Mouse (Mus musculus) heart, embryonic 12.5 days (tissue): ENCODE measurements at regions not wholly inside any gene's neighbourhood (a gene's known extent, or its start where the extent isn't known, plus 50 kb on each side); places are given as distances from the start of the nearest gene placed in this dataset.

Experiments
- ATAC-seq: fragments of 200-750 bp; cut with Nextera tagmentation; 2 replicates; pipeline ENCODE4 v1.8.0; 2017; ENCODE audit warnings: moderate TSS enrichment, moderate library complexity; ENCODE audit not compliant: insufficient number of reproducible peaks, low FRiP score
- H3K27ac ChIP-seq: fragments of 300-500 bp; sonication (generic); 2 replicates; pipeline ENCODE4 v1.5.1; 2016; ENCODE audit warnings: mild to moderate bottlenecking, moderate library complexity; ENCODE audit not compliant: poor library complexity, severe bottlenecking
- H3K27me3 ChIP-seq: fragments of 300-500 bp; sonication (generic); replicated peaks from 2 replicates; pipeline ENCODE4 v1.6.1; 2016; ENCODE audit warnings: mild to moderate bottlenecking, moderate library complexity
- H3K36me3 ChIP-seq: fragments of 300-500 bp; sonication (generic); 2 replicates; pipeline ENCODE4 v1.6.1; 2016; ENCODE audit warnings: mild to moderate bottlenecking, moderate library complexity
- H3K4me1 ChIP-seq: fragments of 300-500 bp; sonication (generic); replicated peaks from 2 replicates; pipeline ENCODE4 v1.6.1; 2016; ENCODE audit warnings: mild to moderate bottlenecking
- H3K4me2 ChIP-seq: fragments of 300-500 bp; sonication (generic); 2 replicates; pipeline ENCODE4 v1.6.1; 2016; ENCODE audit warnings: mild to moderate bottlenecking, moderate library complexity
- H3K4me3 ChIP-seq: fragments of 300-500 bp; sonication (generic); 2 replicates; pipeline ENCODE4 v1.5.1; 2016; ENCODE audit warnings: mild to moderate bottlenecking
- H3K9ac ChIP-seq: fragments of 300-500 bp; sonication (generic); 2 replicates; pipeline ENCODE4 v1.6.1; 2016; ENCODE audit warnings: mild to moderate bottlenecking, moderate library complexity
- H3K9me3 ChIP-seq: fragments of 300-500 bp; sonication (generic); replicated peaks from 2 replicates; pipeline ENCODE4 v1.6.1; 2016; ENCODE audit warnings: mild to moderate bottlenecking, moderate library complexity
- WGBS: fragments of 180-500 bp; shearing (Covaris S2); methylation state at CpG from one replicate; pipeline ENCODE4 v1.1.7; 2016; 5-methylcytosine and 5-hydroxymethylcytosine counted together

DNA sequence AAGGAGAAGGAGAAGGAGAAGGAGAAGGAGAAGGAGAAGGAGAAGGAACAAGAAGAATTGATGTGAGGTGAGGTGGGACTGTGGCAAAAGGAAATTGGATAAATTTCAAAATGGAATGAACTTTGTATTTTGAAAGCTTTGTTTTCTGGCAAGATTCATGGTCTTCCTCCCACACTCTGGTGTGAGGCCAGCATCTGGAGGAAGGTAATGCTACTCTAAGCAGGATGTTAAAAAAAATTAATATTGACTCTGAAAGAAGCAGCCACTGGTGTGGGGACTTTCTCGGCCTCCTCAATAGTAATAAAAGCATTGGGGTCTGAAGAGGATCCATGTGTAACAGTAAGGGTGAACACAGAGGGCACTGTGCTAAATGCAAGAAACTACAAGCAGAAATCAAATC, 59.4 kb upstream of the Cyp1b1 start:
- Histone ChIP-seq H3K27ac (no peak overlapping the region), H3K4me1 (no peaks in the 10 kb centered on the region), H3K27me3 (no peaks in the 10 kb centered on the region), H3K9ac (no peak overlapping the region), H3K4me3 (no peak overlapping the region), H3K9me3 (no peaks in the 10 kb centered on the region), H3K36me3 (no peaks in the 10 kb centered on the region), H3K4me2 (no peak overlapping the region)
- 83% methylated on average over 1 of the region's 1 CpGs for WGBS
- no peak for ATAC-seq

DNA sequence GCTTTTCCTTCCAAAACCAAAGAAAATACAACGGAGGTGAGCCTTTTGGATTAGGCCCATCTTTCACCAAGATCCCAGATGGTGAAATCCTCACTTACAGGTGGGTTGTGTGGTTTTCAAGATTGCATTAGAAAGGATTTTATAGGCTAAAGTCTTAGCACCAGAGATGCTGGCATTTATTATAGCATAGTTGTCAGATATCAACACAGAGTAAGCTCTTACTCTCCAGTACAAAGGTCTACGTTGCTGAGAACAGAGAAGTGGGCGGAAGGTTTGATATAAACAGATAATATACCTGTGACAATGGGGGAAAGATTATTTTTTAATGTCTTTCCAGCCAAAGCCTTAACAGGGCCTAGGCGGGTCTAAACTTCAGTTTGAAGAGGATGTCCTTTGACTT, 57.4 kb upstream of the Cyp1b1 start:
- Histone ChIP-seq H3K4me3 (no peak overlapping the region), H3K9me3 (no peaks in the 10 kb centered on the region), H3K4me1 (no peaks in the 10 kb centered on the region), H3K27ac (no peak overlapping the region), H3K9ac (no peak overlapping the region), H3K36me3 (no peaks in the 10 kb centered on the region), H3K4me2 (no peak overlapping the region), H3K27me3 (no peaks in the 10 kb centered on the region)
- ATAC-seq = no peak
- WGBS = 73% methylated on average over 4 of the region's 4 CpGs

DNA sequence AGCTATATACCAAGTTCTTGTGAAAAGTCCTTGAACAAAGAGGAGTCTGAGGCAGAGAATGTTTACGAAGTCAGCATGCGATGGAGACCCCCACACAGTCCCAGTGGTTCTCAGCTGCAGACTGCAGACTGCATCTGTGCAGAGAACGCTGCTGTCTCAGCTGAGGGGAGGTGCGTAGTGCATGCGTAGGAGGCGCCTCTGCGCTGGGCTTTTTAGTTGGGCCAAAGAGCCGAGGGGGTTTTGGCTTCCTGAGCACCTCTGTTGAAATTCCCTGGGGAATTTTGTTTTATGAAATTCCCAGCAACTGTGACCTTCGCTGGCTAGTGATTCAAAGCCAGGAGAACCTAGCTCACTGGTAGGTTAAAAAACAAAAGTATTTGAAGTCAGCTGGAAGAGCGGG, 56.9 kb upstream of the Cyp1b1 start:
- Histone ChIP-seq H3K36me3 (no peaks in the 10 kb centered on the region), H3K27me3 (no peaks in the 10 kb centered on the region), H3K4me1 (no peaks in the 10 kb centered on the region), H3K27ac (no peak overlapping the region), H3K4me2 (peak overlapping the region; percentile 22; the same call in 1 of the 2 replicates), H3K4me3 (no peak overlapping the region), H3K9ac (no peak overlapping the region), H3K9me3 (no peaks in the 10 kb centered on the region)
- no peak for ATAC-seq
- 45% methylated on average over 10 of the region's 10 CpGs for WGBS

DNA sequence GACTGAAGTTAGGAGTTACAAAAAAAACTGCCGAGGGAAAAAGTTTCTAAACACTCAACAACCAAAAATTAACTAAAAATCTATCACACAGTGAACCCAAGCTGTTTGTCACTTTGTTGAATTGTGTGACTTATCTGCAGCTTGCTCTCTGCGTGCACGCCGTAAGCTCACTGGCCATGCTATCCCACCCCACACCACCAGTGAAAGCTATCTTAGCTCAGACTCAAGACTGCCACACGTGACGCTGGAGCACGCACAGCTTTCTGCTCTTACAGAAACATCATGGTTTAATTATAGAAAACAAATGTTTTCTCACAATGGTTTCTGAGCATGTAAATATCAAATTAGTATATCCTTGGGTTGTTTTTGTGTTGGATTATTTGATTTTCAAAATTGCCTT, 56.0 kb upstream of the Cyp1b1 start:
- H3K36me3 ChIP-seq = no peaks in the 10 kb centered on the region
- no peaks in the 10 kb centered on the region for H3K27me3 ChIP-seq
- no peak overlapping the region for H3K27ac ChIP-seq
- WGBS = 76% methylated on average over 7 of the region's 7 CpGs
- no peak overlapping the region for H3K4me3 ChIP-seq
- H3K9ac ChIP-seq = no peak overlapping the region
- no peak for ATAC-seq
- H3K4me1 ChIP-seq = no peaks in the 10 kb centered on the region
- no peak overlapping the region for H3K4me2 ChIP-seq
- no peaks in the 10 kb centered on the region for H3K9me3 ChIP-seq

DNA sequence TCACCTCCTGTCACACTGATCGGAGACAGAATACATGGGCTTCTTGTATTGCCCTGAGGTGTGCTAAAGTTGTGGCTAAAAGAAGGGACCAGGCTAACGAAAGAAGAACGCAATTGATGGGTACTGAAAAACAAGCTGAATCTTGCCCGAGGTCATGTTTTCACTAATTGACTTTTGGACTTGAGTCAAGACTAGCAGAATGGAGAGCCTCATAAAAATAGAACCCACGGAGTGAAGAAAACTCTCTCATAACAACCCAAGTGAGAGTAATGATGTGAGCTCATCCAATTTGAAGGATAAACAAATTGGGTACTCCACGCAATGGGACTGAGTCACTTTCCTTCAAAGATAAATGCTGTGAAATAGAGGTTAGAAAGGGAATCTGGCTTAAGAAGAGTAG, 55.0 kb upstream of the Cyp1b1 start:
- no peak overlapping the region for H3K9ac ChIP-seq
- no peaks in the 10 kb centered on the region for H3K27me3 ChIP-seq
- no peak overlapping the region for H3K4me2 ChIP-seq
- ATAC-seq = no peak
- no peaks in the 10 kb centered on the region for H3K4me1 ChIP-seq
- WGBS = 76% methylated on average over 6 of the region's 6 CpGs
- no peak overlapping the region for H3K4me3 ChIP-seq
- H3K27ac ChIP-seq = no peak overlapping the region
- no peaks in the 10 kb centered on the region for H3K9me3 ChIP-seq
- H3K36me3 ChIP-seq = no peaks in the 10 kb centered on the region

DNA sequence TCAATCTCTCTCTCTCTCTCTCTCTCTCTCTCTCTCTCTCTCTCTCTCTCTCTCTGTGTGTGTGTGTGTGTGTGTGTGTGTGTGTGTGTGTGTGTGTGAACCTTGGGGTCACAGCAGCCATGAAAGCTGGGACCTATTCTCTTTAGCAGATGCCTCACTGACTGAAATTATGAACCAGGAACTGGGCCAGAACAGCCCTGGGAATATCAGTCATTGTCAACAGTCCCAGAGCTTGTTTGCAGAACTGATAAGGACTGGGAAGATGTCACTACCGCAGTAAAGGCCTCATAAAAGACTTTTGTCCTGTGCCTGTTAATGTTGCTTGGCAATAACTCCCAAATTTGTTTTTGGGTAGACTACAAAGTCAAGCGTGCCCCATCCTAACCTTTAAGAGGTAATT, 53.2 kb upstream of the Cyp1b1 start:
- Histone ChIP-seq H3K9ac (no peak overlapping the region), H3K36me3 (no peaks in the 10 kb centered on the region), H3K27ac (no peak overlapping the region), H3K4me3 (no peak overlapping the region), H3K4me2 (no peak overlapping the region), H3K27me3 (no peaks in the 10 kb centered on the region), H3K9me3 (no peaks in the 10 kb centered on the region), H3K4me1 (no peaks in the 10 kb centered on the region)
- WGBS = 61% methylated on average over 2 of the region's 2 CpGs
- no peak for ATAC-seq

DNA sequence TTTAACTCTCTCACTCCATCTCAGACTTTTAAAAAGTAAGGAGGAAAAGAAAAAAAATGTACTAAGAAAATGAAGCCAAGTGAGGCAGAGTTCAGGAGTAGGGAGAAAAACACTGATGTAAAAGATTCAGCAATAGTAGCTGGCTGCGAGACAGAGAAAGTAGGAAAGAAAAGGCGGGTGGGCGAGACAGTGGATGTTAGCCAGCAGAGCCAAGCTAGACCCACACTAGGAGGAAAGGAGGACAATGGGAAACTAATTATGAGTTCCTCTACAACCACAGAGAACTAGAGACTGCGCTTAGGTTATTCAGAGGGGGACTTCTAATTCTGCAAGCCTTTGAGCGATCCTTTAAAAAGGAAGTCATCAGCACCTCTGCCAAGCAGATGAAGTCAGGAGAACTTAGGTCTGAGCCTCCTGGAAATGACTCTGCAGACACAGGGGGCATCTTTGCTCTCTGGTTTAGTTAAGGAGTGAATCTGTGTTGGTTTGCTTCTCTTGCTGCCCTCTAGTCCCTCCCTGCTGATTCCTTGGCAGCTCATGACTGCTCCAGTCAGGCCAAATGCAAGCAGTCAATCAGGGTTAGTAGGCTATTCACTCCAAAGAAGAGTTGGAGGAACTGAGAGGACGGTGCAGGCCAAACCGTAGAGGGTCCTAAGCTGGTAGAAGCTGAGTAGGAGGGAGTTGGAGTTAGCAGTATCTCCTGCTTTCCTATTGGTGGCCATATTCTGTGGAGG, 50.4 kb upstream of the Cyp1b1 start:
- no peak overlapping the region for H3K4me2 ChIP-seq
- no peaks in the 10 kb centered on the region for H3K4me1 ChIP-seq
- H3K27me3 ChIP-seq = no peaks in the 10 kb centered on the region
- H3K4me3 ChIP-seq = no peak overlapping the region
- H3K36me3 ChIP-seq = no peaks in the 10 kb centered on the region
- WGBS = 82% methylated on average over 7 of the region's 7 CpGs
- no peak overlapping the region for H3K27ac ChIP-seq
- H3K9me3 ChIP-seq = no peaks in the 10 kb centered on the region
- ATAC-seq = no peak
- no peak overlapping the region for H3K9ac ChIP-seq
